Comparison of ENCODE assay signal across 1 mouse cellular context in the genomic region with DNA sequence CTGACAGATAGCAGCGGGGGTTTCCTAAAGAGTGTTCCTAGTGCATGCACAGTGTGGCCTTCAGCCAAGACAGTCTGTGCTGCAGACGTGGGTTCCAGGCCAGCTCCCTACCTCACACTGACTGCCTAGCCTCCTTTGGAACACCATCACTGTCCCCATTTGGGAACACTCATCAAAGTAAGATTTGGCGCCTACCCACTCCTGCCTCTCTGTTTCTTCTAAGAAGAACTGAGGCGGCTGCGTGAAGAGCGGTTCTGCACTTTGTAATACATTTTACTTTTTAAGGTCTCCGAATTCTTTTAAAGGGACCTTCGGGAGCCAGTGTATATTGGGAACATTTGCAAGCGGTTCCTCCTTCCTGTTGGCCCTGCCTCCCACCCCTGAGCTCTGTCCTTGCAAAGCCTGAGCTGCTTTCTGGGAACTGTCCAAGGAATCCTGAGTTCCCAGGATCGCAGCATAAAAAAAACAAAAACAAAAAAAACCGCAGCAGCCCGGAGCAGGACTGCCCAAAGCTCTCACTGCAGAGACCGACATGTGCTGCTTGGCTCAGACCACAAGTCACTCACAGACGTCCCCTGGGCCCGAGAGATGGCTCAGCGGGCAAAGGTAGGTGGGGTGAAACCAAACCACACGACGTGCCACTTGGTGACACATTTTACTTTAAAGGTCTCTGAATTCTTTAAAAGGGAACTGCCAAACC.
TF ChIP-seq lines count a peak whose summit lies in the region.

No protein-coding gene starts in this region.

TF ChIP-seq in CH12.LX, 34 proteins besides CTCF, POLR2A, EP300 and RAD21 (continued from another document):
- TF ChIP-seq ETS1 (conservative IDR thresholded peaks at IDR 0.05; ENCODE audit: low read depth, low read length) (peak; percentile 69), ZNF384 (IDR thresholded peaks at IDR 0.05; ENCODE audit: low read depth, low read length) (peak; percentile 96), JUND (conservative IDR thresholded peaks at IDR 0.05; ENCODE audit: low read depth, low read length) (no peak)
